Mouse (Mus musculus) thymus, postnatal 36 days (tissue): ENCODE results near the gene U2af2.

Experiments used
- DNase-seq, 2 experiments: peaks; one replicate each; pipeline ENCODE4 v3.0.0; 2022; ENCODE audit warnings: mixed read lengths in 2 of 2

Gene U2af2

GRCm38 (mm10) chr7:5125078-5125477 lies 63.1 kb downstream of the U2af2 start:
- no peak for DNase-seq

- peak; percentile 62 to 63 for DNase-seq
These were observed 63.8 kb downstream of the U2af2 start, which contains the start of gene Rasl2-9 for GRCm38 (mm10) chr7:5125549-5126406. Gene Rasl2-9 (minus strand): TSS chr7:5125950.
